Mouse (Mus musculus): ENCODE data around the gene Lcn12. TPM values are rescaled to one million over a fixed set of nuclear protein-coding genes. Genes with fewer than 3 reads are reported as not detected.

The Lcn12 gene
- total RNA-seq (2021), result not detected
- long read RNA-seq, experiment 1, result 0 reads
- long read RNA-seq, experiment 2, result 0 reads

DNA sequence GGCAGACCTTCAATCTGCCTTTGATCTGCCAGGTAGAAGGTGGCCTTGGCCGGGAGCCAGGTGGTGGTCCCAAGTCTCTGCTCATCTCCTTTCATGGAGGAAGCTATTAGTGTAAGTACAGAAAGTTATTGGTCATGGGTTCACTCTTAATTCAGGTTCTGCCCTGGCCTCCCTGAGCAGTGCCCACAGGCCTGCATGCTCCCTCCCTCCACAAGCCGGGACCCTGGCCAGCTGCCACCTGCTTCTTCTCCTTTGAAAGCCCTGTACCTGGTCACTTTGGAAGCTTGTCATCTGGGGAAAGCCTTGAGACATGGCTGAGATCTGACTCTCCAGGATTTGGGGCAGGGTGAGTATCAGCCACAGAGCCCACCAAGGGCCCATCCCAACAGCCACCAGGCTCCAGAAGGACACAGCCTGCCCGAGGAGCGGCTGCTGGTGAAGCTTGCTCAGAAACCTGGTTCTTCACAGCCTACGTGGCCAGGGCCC lies at the start of gene Lcn12:
Lcn12 (minus strand) TSS at position 436 of the 486 bp plus-strand sequence.
- no peak for DNase-seq (ENCODE audit: low spot score in 2 of 2)

GRCm38 (mm10) chr2:25541644-25542367 lies 48.1 kb upstream of the Lcn12 start:
- no peak for DNase-seq (ENCODE audit: low spot score in 2 of 2)

- DNase-seq (ENCODE audit: low spot score in 2 of 2), result peak in 1 of 2 experiments; percentile 54
Measured at GRCm38 (mm10) chr2:25540541-25540948, 46.8 kb upstream of the Lcn12 start.

DNA sequence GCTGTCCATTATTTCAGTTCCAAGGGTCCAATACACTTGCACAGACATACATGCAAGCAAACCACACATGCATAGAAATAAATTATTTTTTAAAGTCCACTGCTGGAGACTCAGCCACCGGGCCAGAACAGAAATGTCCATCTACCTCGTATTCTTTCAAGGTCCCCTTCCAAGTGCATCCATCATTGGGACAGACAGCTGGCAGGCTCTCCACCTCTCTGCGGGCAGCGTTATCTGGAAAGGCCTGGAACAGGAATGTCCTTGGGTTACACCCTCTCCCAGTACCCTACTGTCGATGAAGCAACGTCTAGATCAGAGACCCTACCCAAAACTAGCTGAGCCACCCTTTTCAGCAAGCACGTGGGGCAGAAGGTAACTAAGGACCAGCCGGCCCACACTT lies 42.8 kb upstream of the Lcn12 start:
- DNase-seq (ENCODE audit: low spot score in 2 of 2), result peak in 1 of 2 experiments; percentile 48

DNA sequence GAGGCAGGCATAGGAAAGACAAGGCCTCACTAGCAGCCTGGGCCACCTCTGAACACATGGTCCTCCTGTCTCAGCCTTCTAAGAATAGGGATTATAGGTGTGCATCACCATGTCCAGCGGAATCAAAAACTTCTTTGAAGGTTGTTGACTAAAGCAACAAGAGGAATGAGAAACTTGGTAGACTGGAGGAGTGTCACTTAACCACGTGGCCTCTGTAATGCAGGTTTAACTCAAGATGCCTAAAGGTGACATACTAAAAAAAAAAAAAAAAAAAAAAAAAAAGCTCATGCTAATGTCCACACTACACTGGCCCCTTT lies 41.1 kb upstream of the Lcn12 start:
- no peak for DNase-seq (ENCODE audit: low spot score in 2 of 2)

GRCm38 (mm10) chr2:25534178-25534865 lies 40.6 kb upstream of the Lcn12 start:
- DNase-seq (ENCODE audit: low spot score in 2 of 2), result peak; percentile 70 to 73

GRCm38 (mm10) chr2:25533707-25534106 lies 40.0 kb upstream of the Lcn12 start:
- DNase-seq (ENCODE audit: low spot score in 2 of 2), result no peak

DNA sequence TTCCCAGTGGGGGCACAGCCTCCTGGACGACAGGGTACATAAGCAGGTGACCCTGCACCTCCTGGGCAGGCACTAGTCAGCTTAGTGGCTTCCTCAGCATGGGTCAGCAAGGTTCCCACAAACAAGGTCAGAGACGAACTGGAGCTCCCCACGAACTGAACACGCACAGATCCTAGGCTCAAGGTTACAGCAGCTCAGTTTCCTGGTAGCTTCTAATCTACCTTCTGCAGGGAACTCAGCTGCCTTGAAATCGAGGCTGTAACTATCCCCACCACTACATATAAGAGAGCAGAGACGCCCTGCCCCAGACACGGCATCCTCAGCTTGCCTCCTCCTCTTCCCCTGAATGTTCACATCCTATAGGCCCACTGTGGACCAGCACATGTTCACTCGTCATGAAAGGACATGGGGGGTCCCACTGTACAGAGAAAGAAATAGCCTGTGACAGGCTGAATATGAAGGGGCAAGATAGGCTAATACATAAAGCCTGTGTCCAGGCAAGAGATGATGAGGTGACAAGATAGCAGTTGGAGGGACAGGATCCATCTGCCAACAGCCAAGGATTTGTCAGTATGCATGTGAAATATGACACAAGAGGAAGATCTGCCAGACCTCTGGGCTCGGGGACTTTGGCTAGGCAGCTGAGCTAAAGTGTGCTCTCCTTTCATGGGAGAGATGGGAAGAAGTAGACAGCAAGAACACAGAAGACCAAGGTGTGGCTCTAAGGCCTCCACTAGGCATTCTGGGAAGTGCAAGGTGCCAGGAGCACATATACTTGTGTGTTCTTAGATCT lies 33.0 kb upstream of the Lcn12 start:
- no peak for DNase-seq (ENCODE audit: low spot score in 2 of 2)

DNA sequence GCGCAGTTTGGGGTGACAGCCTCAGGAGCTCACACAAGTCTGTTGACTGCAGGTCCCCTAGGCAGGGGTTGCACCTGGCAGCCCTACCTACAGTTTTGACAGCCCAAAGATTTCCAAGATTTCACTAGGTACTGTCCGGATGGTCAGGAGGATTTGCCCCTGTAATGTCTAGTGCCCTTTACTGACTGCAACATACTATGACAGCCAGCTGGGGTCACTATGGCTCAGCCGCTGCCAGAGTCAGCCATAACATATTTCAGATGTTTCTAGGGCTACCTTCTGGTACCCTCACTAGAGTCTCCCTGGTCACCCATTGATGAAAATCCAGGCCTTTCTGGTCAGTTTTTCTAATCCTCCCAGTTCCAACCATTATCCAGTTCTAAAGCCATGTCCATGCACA lies 16.2 kb upstream of the Lcn12 start:
- no peak for DNase-seq (ENCODE audit: low spot score in 2 of 2)

DNA sequence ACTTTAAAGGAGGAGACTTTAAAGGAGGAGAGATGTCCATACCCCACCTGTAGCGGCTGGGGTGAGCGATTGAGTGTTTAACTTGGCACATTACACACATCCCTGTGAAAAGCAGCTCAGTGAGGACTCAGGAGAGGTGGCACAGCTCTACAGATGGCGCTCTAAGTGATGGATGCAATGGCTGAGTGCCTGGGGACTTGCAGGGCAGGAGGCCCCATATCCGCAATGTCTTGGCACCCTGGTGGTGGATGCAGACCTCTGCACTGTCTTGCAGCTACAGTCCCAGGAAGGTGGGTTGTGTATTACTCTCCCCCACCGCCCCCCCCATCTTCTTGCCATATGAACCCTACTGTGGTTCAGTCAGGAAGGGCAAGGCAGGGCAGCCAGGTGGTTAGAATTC lies 13.3 kb upstream of the Lcn12 start:
- DNase-seq (ENCODE audit: low spot score in 2 of 2), result no peak

GRCm38 (mm10) chr2:25505860-25506259 lies 12.1 kb upstream of the Lcn12 start:
- no peak for DNase-seq (ENCODE audit: low spot score in 2 of 2)

GRCm38 (mm10) chr2:25505000-25505399 lies 11.3 kb upstream of the Lcn12 start:
- no peak for DNase-seq (ENCODE audit: low spot score in 2 of 2)

- no peak for DNase-seq (ENCODE audit: low spot score in 2 of 2)
Measured at GRCm38 (mm10) chr2:25504538-25504937, 10.8 kb upstream of the Lcn12 start.

DNA sequence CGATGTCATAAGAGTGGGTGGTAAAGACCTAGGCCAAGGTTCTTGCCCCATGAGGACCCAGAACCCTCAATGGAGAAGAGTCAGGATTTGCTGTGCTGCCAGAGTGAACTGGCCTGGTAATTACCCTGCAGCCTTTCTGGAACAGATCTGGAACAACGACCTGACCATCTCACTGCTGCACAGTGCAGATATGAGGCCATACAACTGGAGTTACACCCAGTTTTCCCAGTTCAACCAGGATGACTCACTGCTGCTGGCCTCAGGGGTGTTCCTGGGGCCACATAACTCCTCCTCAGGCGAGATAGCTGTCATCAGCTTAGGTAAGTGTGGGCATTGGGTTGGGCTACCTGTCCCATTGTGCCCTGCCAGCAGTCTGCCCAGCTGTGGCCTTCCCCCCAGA lies 9.0 kb upstream of the Lcn12 start:
- no peak for DNase-seq (ENCODE audit: low spot score in 2 of 2)

DNA sequence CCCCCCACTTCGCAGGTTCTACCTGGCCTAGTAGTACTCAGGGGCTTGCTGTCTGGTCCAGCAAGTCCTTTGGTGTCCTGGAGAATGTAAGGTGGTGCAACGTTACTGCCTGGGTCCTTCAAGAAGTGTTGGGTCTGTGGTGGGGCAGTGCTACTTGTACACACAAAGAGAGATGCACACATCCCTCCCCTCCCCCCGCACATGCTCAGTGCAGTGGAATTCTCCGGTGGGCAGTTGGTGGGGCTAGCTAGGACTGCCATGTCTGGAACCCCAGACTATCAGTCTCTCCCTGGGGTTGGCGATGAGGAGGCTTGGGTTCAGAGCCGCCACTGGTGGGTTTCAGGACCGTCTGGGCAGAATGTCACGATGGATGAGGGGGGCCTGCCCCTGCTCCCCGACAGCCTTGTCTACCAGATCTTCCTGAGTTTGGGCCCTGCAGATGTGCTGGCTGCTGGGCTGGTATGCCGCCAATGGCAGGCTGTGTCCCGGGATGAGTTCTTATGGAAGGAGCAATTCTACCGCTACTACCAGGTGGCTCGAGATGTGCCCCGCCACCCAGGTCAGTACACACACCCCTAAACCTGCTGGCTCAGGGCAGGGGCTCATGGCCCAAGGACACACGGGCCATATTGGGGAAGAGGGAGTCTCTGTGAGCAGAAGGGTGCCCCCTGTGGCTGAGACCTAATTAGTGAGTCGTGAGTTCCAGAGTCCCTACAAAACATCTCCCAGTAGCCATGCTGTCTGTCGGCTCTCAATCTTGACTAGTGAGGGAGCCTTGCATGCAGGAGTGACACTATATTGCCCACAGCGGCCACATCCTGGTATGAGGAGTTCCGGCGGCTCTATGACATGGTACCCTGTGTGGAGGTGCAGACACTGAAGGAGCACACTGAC lies 8.1 kb upstream of the Lcn12 start, which contains the start of gene C8g:
C8g (minus strand) TSS at position 127 of the 894 bp plus-strand sequence.
- DNase-seq (ENCODE audit: low spot score in 2 of 2), result no peak

DNA sequence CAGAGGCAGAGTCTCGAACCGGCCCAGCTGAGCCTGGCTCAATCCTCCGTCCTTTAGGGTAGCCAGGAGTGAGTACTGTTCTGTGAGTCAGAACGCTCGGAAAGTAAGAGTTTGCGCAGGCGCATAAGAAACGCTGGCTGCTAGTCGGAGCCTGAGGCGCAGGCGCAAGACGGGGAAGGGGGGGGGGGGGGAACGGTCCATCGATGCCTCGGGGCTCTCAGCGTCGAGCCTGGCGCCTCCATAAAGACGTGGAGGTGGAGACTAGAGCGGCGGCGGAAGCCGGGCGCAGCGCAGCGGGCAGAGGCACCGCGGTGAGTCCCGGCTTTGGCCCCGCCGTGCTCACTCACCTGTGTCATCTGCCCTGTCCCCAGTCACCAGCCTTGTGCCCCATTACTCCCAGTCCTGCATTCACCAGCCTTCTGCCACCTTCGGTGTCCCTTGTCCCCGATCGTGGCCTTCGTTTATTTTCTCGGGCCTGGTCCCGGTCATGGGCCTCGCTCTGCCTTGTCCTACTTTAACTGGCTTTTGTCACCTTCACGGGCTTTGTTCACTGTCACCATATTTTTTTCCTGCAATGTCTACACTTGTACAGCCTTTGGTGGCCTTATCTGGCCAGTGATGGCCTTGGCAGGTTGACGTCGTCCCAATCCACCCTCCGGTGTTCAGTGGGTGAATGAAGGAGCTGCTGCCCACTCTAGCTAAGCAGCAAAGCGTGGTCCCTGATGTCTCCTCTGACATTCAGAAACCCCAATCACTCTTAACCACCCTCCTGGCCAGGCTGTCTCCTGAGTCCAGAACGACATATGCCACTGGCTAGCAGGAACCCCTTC lies 7.1 kb upstream of the Lcn12 start, which contains the start of gene Fbxw5:
Fbxw5 (plus strand) TSS at position 175 of the 830 bp plus-strand sequence.
- DNase-seq (ENCODE audit: low spot score in 2 of 2), result peak; percentile 74 to 76

DNA sequence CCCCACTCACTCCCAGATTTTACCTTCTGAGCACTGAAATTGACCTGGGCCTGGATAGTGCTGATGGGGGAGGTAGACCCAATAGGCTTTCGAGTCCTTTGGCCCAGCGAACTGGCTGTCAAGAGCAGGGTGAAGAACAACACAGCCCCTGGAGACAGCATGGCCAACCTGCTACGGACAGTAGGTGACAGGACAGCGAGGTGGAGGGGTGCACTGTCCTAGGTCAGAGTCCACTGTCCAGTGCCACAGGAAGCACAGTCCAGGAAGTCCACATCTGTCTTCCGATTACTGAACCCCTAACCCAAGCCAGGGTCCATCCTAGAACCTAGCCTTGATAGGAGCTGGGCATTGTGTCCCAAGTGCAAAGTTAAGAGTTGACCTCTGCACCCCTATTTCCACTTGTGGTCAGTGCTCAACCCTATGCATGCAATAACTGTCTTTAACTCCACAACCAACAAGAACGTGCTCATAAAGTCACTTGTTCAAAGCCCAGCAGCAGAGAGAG lies 6.4 kb upstream of the Lcn12 start:
- no peak for DNase-seq (ENCODE audit: low spot score in 2 of 2)

DNA sequence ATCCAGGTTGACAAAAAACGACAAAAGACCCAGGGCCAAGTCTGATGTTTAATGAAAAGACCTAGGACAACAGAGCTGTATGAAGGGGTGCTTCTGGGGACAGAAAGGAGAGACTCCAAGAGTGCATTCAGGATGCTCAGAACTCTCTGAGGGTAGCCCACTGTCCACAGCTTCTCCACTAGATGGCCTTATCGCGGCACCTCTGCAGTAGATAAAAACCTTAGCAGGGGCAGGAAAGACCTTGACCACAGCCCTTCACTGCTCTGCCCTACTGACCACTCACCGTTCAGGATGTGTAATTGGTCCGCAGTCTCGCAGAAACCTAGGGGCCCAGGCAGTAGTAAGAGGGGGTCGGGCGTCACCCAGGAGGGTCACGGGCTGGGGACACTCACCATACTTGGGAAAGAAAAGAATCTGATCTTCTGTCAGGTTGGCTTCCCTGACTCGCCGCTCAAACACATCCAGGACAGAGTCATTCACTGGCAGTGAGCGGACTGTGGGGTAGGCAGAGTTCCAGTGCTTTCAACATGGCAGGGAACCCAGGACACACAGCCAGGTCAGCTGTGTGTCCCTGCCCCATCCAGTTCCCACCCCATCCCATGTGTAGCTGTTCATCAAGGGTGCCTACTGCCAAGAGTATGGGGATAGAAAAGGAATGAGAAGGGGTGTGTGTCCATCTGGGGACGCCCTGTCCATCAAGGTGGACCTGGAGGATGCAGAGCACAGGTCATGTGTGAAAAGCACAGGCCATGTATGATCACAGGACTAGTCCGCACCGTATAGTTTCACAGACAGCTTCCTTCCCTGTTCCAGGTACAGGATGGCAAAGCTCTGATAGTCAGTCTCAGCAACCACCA lies 5.1 kb upstream of the Lcn12 start:
- no peak for DNase-seq (ENCODE audit: low spot score in 2 of 2)
